Mouse (Mus musculus): ENCODE results near the gene Pde4b. TPM values are rescaled to one million over a fixed set of nuclear protein-coding genes. Genes with fewer than 3 reads are reported as not detected.

Gene Pde4b
- total and polyA plus RNA-seq, 2 experiments: 8.0 to 10.7 TPM

GRCm38 (mm10) chr4:102569950-102570765 is 482.8 kb downstream of the Pde4b start:
- H3K79me2 ChIP-seq (ENCODE audit: control insufficient read depth, insufficient read depth, low read length): peaks cover 12% of the 10 kb centered on the region; the same call in 1 of the 2 replicates
- H3K27me3 ChIP-seq (ENCODE audit: control insufficient read depth, insufficient read depth, low read length): no peaks in the 10 kb centered on the region
- peak overlapping the region; percentile 84 for H3K9ac ChIP-seq (ENCODE audit: low read depth, low read length)
- TF ChIP-seq POLR2A (IDR thresholded peaks at IDR 0.05; ENCODE audit: extremely low read depth, insufficient read depth, low read length): peak; percentile 28; the same call in 1 of the 2 replicates
- no peak for TF ChIP-seq CTCF (IDR thresholded peaks at IDR 0.05; ENCODE audit: low read depth, low read length)
- peak; percentile 88 for DNase-seq (ENCODE audit: extremely low read depth, low read depth, low spot score)
- peak overlapping the region; percentile 95 for H3K27ac ChIP-seq (replicated peaks; ENCODE audit: insufficient read depth, low read depth, low read length)
- H3K4me3 ChIP-seq (ENCODE audit: insufficient read depth, low read depth, low read length): peak overlapping the region; percentile 74
- WGBS: under 1% methylated on average over 20 of the region's 20 CpGs
- peaks cover 27% of the 10 kb centered on the region for H3K4me1 ChIP-seq (ENCODE audit: control insufficient read depth, insufficient read depth, low read length)
- no peaks in the 10 kb centered on the region for H3K36me3 ChIP-seq (ENCODE audit: control insufficient read depth, insufficient read depth, low read length)

GRCm38 (mm10) chr4:102570766-102571411 is 483.5 kb downstream of the Pde4b start:
- 1% methylated on average over 20 of the region's 20 CpGs for WGBS
- no peaks in the 10 kb centered on the region for H3K36me3 ChIP-seq (ENCODE audit: control insufficient read depth, insufficient read depth, low read length)
- peak overlapping the region; percentile 95 for H3K27ac ChIP-seq (replicated peaks; ENCODE audit: insufficient read depth, low read depth, low read length)
- peaks cover 27% of the 10 kb centered on the region for H3K4me1 ChIP-seq (ENCODE audit: control insufficient read depth, insufficient read depth, low read length)
- peaks cover 18% of the 10 kb centered on the region; the same call in 1 of the 2 replicates for H3K79me2 ChIP-seq (ENCODE audit: control insufficient read depth, insufficient read depth, low read length)
- H3K4me3 ChIP-seq (ENCODE audit: insufficient read depth, low read depth, low read length): peak overlapping the region; percentile 74
- no peaks in the 10 kb centered on the region for H3K27me3 ChIP-seq (ENCODE audit: control insufficient read depth, insufficient read depth, low read length)
- peak; percentile 80 for DNase-seq (ENCODE audit: extremely low read depth, low read depth, low spot score)
- peak overlapping the region; percentile 84 for H3K9ac ChIP-seq (ENCODE audit: low read depth, low read length)
- no peak for TF ChIP-seq POLR2A (IDR thresholded peaks at IDR 0.05; ENCODE audit: extremely low read depth, insufficient read depth, low read length)
- no peak for TF ChIP-seq CTCF (IDR thresholded peaks at IDR 0.05; ENCODE audit: low read depth, low read length)

- H3K27me3 ChIP-seq (ENCODE audit: control insufficient read depth, insufficient read depth, low read length): no peaks in the 10 kb centered on the region
- H3K79me2 ChIP-seq (ENCODE audit: control insufficient read depth, insufficient read depth, low read length): peaks cover 23% of the 10 kb centered on the region; the same call in 1 of the 2 replicates
- 0 out of 2 replicates have a peak, but pooled peaks cover 1% of the 10 kb centered on the region for H3K36me3 ChIP-seq (ENCODE audit: control insufficient read depth, insufficient read depth, low read length)
- H3K27ac ChIP-seq (replicated peaks; ENCODE audit: insufficient read depth, low read depth, low read length): peak overlapping the region; percentile 97
- TF ChIP-seq CTCF (IDR thresholded peaks at IDR 0.05; ENCODE audit: low read depth, low read length) (no peak), POLR2A (IDR thresholded peaks at IDR 0.05; ENCODE audit: extremely low read depth, insufficient read depth, low read length) (no peak)
- H3K4me3 ChIP-seq (ENCODE audit: insufficient read depth, low read depth, low read length): peak overlapping the region; percentile 58
- no peak for DNase-seq (ENCODE audit: extremely low read depth, low read depth, low spot score)
- H3K4me1 ChIP-seq (ENCODE audit: control insufficient read depth, insufficient read depth, low read length): peaks cover 29% of the 10 kb centered on the region
- peak overlapping the region; percentile 68 for H3K9ac ChIP-seq (ENCODE audit: low read depth, low read length)
- WGBS: 13% methylated on average over 6 of the region's 6 CpGs
These were observed 484.7 kb downstream of the Pde4b start for GRCm38 (mm10) chr4:102572031-102572430.

- WGBS: 38% methylated on average over 3 of the region's 3 CpGs
- peak overlapping the region; percentile 68 for H3K9ac ChIP-seq (ENCODE audit: low read depth, low read length)
- peak; percentile 52 for DNase-seq (ENCODE audit: extremely low read depth, low read depth, low spot score)
- H3K27ac ChIP-seq (replicated peaks; ENCODE audit: insufficient read depth, low read depth, low read length): peak overlapping the region; percentile 97
- peaks cover 31% of the 10 kb centered on the region for H3K4me1 ChIP-seq (ENCODE audit: control insufficient read depth, insufficient read depth, low read length)
- peaks cover 23% of the 10 kb centered on the region; the same call in 1 of the 2 replicates for H3K79me2 ChIP-seq (ENCODE audit: control insufficient read depth, insufficient read depth, low read length)
- H3K4me3 ChIP-seq (ENCODE audit: insufficient read depth, low read depth, low read length): peak overlapping the region; percentile 58
- H3K27me3 ChIP-seq (ENCODE audit: control insufficient read depth, insufficient read depth, low read length): no peaks in the 10 kb centered on the region
- H3K36me3 ChIP-seq (ENCODE audit: control insufficient read depth, insufficient read depth, low read length): 0 out of 2 replicates have a peak, but pooled peaks cover 1% of the 10 kb centered on the region
- TF ChIP-seq POLR2A (IDR thresholded peaks at IDR 0.05; ENCODE audit: extremely low read depth, insufficient read depth, low read length): no peak
- no peak for TF ChIP-seq CTCF (IDR thresholded peaks at IDR 0.05; ENCODE audit: low read depth, low read length)
These were observed 485.2 kb downstream of the Pde4b start for GRCm38 (mm10) chr4:102572591-102572990.

GRCm38 (mm10) chr4:102573361-102573781 is 486.0 kb downstream of the Pde4b start:
- TF ChIP-seq CTCF (IDR thresholded peaks at IDR 0.05; ENCODE audit: low read depth, low read length): no peak
- TF ChIP-seq POLR2A (IDR thresholded peaks at IDR 0.05; ENCODE audit: extremely low read depth, insufficient read depth, low read length): no peak
- H3K27ac ChIP-seq (replicated peaks; ENCODE audit: insufficient read depth, low read depth, low read length): peak overlapping the region; percentile 97
- peaks cover 23% of the 10 kb centered on the region; the same call in 1 of the 2 replicates for H3K79me2 ChIP-seq (ENCODE audit: control insufficient read depth, insufficient read depth, low read length)
- no peaks in the 10 kb centered on the region for H3K27me3 ChIP-seq (ENCODE audit: control insufficient read depth, insufficient read depth, low read length)
- H3K36me3 ChIP-seq (ENCODE audit: control insufficient read depth, insufficient read depth, low read length): 0 out of 2 replicates have a peak, but pooled peaks cover 1% of the 10 kb centered on the region
- H3K4me1 ChIP-seq (ENCODE audit: control insufficient read depth, insufficient read depth, low read length): peaks cover 32% of the 10 kb centered on the region
- 17% methylated on average over 4 of the region's 4 CpGs for WGBS
- peak overlapping the region; percentile 71 for H3K9ac ChIP-seq (ENCODE audit: low read depth, low read length)
- H3K4me3 ChIP-seq (ENCODE audit: insufficient read depth, low read depth, low read length): peak overlapping the region; percentile 35
- peak; percentile 93 for DNase-seq (ENCODE audit: extremely low read depth, low read depth, low spot score)
